Mouse (Mus musculus) heart, postnatal 0 days (tissue): Measurements from ENCODE around the gene Abca9.

Source experiments
- CTCF ChIP-seq: IDR thresholded peaks from 2 replicates; pipeline ENCODE4 v1.5.1; 2016; ENCODE audit warnings: antibody characterized with exemption, control low read depth, low read depth
- EP300 ChIP-seq: IDR thresholded peaks from 2 replicates; pipeline ENCODE4 v1.6.1; 2016; ENCODE audit warnings: antibody characterized with exemption, low read depth

DNA sequence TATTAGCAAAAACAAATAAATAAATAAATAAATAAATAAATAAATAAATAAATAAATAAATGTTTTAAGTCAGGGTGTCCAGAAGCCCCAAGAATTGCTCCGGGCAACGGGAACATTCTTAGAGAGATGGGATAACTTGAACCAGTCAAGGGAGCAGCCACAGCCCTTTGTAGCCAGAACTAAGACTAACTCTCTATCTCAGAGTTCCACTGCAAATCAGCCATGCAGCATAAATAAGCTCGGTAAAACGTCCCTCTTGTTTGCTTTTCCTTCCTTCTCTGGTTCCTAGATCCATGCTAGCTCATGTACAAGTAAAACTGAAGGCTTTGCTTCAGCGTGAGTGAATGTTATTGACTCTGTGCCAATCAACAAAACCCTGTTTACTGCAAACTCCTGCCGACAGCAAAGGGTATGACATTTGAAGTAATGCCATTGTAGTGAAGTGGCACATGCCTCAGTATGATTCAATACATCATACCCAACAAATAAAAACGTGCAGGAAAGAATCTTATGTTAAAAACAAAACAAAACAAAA lies 73.1 kb downstream of the Abca9 start:
- TF ChIP-seq CTCF, result no peak
- TF ChIP-seq EP300, result no peak
